Mouse (Mus musculus) limb, embryonic 12.5 days (tissue): Measurements from ENCODE around the gene Runx2. TPM values are rescaled to one million over a fixed set of nuclear protein-coding genes. Genes with fewer than 3 reads are reported as not detected.

Source experiments
- ATAC-seq: fragments of 200-750 bp; cut with Nextera tagmentation; 2 replicates; pipeline ENCODE4 v1.8.0; 2017; ENCODE audit warnings: low read depth, moderate TSS enrichment; ENCODE audit not compliant: insufficient number of reproducible peaks, insufficient read depth, low FRiP score, low TSS enrichment
- H3K27ac ChIP-seq: fragments of 300-500 bp; sonication (generic); 2 replicates; pipeline ENCODE4 v1.5.1; 2016; ENCODE audit warnings: mild to moderate bottlenecking, moderate library complexity
- H3K27me3 ChIP-seq: fragments of 300-500 bp; sonication (generic); 2 replicates; pipeline ENCODE4 v1.6.1; 2016; ENCODE audit warnings: mild to moderate bottlenecking, moderate library complexity
- H3K36me3 ChIP-seq: fragments of 300-500 bp; sonication (generic); 2 replicates; pipeline ENCODE4 v1.6.1; 2016; ENCODE audit warnings: mild to moderate bottlenecking, moderate library complexity
- H3K4me1 ChIP-seq: fragments of 300-500 bp; sonication (generic); replicated peaks from 2 replicates; pipeline ENCODE4 v1.6.1; 2016
- H3K4me2 ChIP-seq: fragments of 300-500 bp; sonication (generic); 2 replicates; pipeline ENCODE4 v1.6.1; 2016; ENCODE audit warnings: mild to moderate bottlenecking, moderate library complexity
- H3K4me3 ChIP-seq: fragments of 300-500 bp; sonication (generic); replicated peaks from 2 replicates; pipeline ENCODE4 v1.5.1; 2016; ENCODE audit warnings: mild to moderate bottlenecking
- H3K9ac ChIP-seq: fragments of 300-500 bp; sonication (generic); replicated peaks from 2 replicates; pipeline ENCODE4 v1.6.1; 2016; ENCODE audit warnings: mild to moderate bottlenecking, moderate library complexity
- H3K9me3 ChIP-seq: fragments of 300-500 bp; sonication (generic); 2 replicates; pipeline ENCODE4 v1.6.1; 2016; ENCODE audit warnings: mild to moderate bottlenecking, moderate library complexity
- WGBS: fragments of 180-500 bp; shearing (Covaris S2); methylation state at CpG from one replicate; pipeline ENCODE4 v1.1.7; 2016; 5-methylcytosine and 5-hydroxymethylcytosine counted together
- polyA plus RNA-seq: library from polyadenylated mRNA; unstranded; fragments of >200 nt; fragmentation: Nextera tagmentation; extraction: Ambion mirVana; gene quantifications from 2 replicates; pipeline ENCODE4 v1.2.1, GENCODE M21; 2016

The Runx2 gene
- polyA plus RNA-seq, 1 experiment from 2014 or later, result 8.3 TPM

GRCm38 (mm10) chr17:44688306-44688705 lies 126.3 kb downstream of the Runx2 start:
- H3K27ac ChIP-seq, result no peak overlapping the region
- no peak overlapping the region for H3K4me2 ChIP-seq
- WGBS, result 87% methylated on average over 2 of the region's 2 CpGs
- no peaks in the 10 kb centered on the region for H3K9me3 ChIP-seq
- ATAC-seq, result no peak
- peaks cover 3% of the 10 kb centered on the region; the same call in 1 of the 2 replicates for H3K27me3 ChIP-seq
- H3K9ac ChIP-seq, result no peak overlapping the region
- peaks cover 8% of the 10 kb centered on the region for H3K4me1 ChIP-seq
- no peak overlapping the region for H3K4me3 ChIP-seq
- H3K36me3 ChIP-seq, result no peaks in the 10 kb centered on the region

GRCm38 (mm10) chr17:44685514-44685913 lies 129.1 kb downstream of the Runx2 start:
- Histone ChIP-seq H3K4me1 (peaks cover 8% of the 10 kb centered on the region), H3K9ac (no peak overlapping the region), H3K27me3 (0 out of 2 replicates have a peak, but pooled peaks cover 3% of the 10 kb centered on the region), H3K4me2 (no peak overlapping the region), H3K4me3 (no peak overlapping the region), H3K27ac (no peak overlapping the region), H3K9me3 (no peaks in the 10 kb centered on the region), H3K36me3 (no peaks in the 10 kb centered on the region)
- no peak for ATAC-seq
- WGBS, result 29% methylated on average over 7 of the region's 7 CpGs

GRCm38 (mm10) chr17:44683026-44683425 lies 131.6 kb downstream of the Runx2 start:
- 62% methylated on average over 9 of the region's 9 CpGs for WGBS

GRCm38 (mm10) chr17:44677782-44678181 lies 136.8 kb downstream of the Runx2 start:
- H3K27ac ChIP-seq, result no peak overlapping the region

More at GRCm38 (mm10) chr17:44683026-44683425, 131.6 kb downstream of the Runx2 start:
- 0 out of 2 replicates have a peak, but pooled peaks cover 7% of the 10 kb centered on the region for H3K36me3 ChIP-seq
- no peak overlapping the region for H3K4me2 ChIP-seq
- H3K27me3 ChIP-seq, result peaks cover 3% of the 10 kb centered on the region; the same call in 1 of the 2 replicates
- peaks cover 8% of the 10 kb centered on the region for H3K4me1 ChIP-seq
- H3K9ac ChIP-seq, result no peak overlapping the region
- no peak overlapping the region for H3K4me3 ChIP-seq
- H3K27ac ChIP-seq, result no peak overlapping the region
- no peak for ATAC-seq
- peaks cover 9% of the 10 kb centered on the region; the same call in 1 of the 2 replicates for H3K9me3 ChIP-seq

GRCm38 (mm10) chr17:44672806-44673205 lies 141.8 kb downstream of the Runx2 start:
- H3K4me3 ChIP-seq, result no peak overlapping the region
- 66% methylated on average over 7 of the region's 7 CpGs for WGBS
- H3K9ac ChIP-seq, result no peak overlapping the region
- peaks cover 9% of the 10 kb centered on the region for H3K4me1 ChIP-seq
- no peak for ATAC-seq
- no peaks in the 10 kb centered on the region for H3K9me3 ChIP-seq
- peaks cover 25% of the 10 kb centered on the region; the same call in 1 of the 2 replicates for H3K27me3 ChIP-seq
- no peak overlapping the region for H3K4me2 ChIP-seq
- H3K27ac ChIP-seq, result no peak overlapping the region
- H3K36me3 ChIP-seq, result no peaks in the 10 kb centered on the region

More at GRCm38 (mm10) chr17:44677782-44678181, 136.8 kb downstream of the Runx2 start:
- no peak overlapping the region for H3K4me3 ChIP-seq
- H3K27me3 ChIP-seq, result peaks cover 4% of the 10 kb centered on the region; the same call in 1 of the 2 replicates
- H3K9me3 ChIP-seq, result peaks cover 9% of the 10 kb centered on the region; the same call in 1 of the 2 replicates
- no peaks in the 10 kb centered on the region for H3K4me1 ChIP-seq
- WGBS, result 84% methylated on average over 7 of the region's 7 CpGs
- ATAC-seq, result no peak
- 0 out of 2 replicates have a peak, but pooled peaks cover 7% of the 10 kb centered on the region for H3K36me3 ChIP-seq
- no peak overlapping the region for H3K4me2 ChIP-seq
- no peak overlapping the region for H3K9ac ChIP-seq

- 90% methylated on average over 16 of the region's 16 CpGs for WGBS
- Histone ChIP-seq H3K4me1 (peaks cover 9% of the 10 kb centered on the region), H3K36me3 (no peaks in the 10 kb centered on the region), H3K4me2 (no peak overlapping the region), H3K9me3 (no peaks in the 10 kb centered on the region), H3K27me3 (peaks cover 25% of the 10 kb centered on the region; the same call in 1 of the 2 replicates), H3K4me3 (no peak overlapping the region), H3K27ac (no peak overlapping the region), H3K9ac (no peak overlapping the region)
- ATAC-seq, result no peak
Observed at GRCm38 (mm10) chr17:44671946-44672692, 142.5 kb downstream of the Runx2 start.

GRCm38 (mm10) chr17:44669985-44670384 lies 144.6 kb downstream of the Runx2 start:
- H3K4me1 ChIP-seq, result peaks cover 9% of the 10 kb centered on the region
- ATAC-seq, result no peak

GRCm38 (mm10) chr17:44667346-44667745 lies 147.3 kb downstream of the Runx2 start:
- no peak for ATAC-seq
- no peak overlapping the region for H3K9ac ChIP-seq
- H3K4me2 ChIP-seq, result no peak overlapping the region
- 88% methylated on average over 5 of the region's 5 CpGs for WGBS
- H3K36me3 ChIP-seq, result no peaks in the 10 kb centered on the region
- no peaks in the 10 kb centered on the region for H3K9me3 ChIP-seq
- peaks cover 19% of the 10 kb centered on the region; the same call in 1 of the 2 replicates for H3K27me3 ChIP-seq
- no peak overlapping the region for H3K27ac ChIP-seq
- no peak overlapping the region for H3K4me3 ChIP-seq
- peaks cover 9% of the 10 kb centered on the region for H3K4me1 ChIP-seq

More at GRCm38 (mm10) chr17:44669985-44670384, 144.6 kb downstream of the Runx2 start:
- Histone ChIP-seq H3K9me3 (no peaks in the 10 kb centered on the region), H3K36me3 (no peaks in the 10 kb centered on the region), H3K27me3 (peaks cover 21% of the 10 kb centered on the region; the same call in 1 of the 2 replicates), H3K4me3 (no peak overlapping the region), H3K4me2 (no peak overlapping the region), H3K27ac (no peak overlapping the region), H3K9ac (no peak overlapping the region)
- 46% methylated on average over 11 of the region's 11 CpGs for WGBS

GRCm38 (mm10) chr17:44663872-44664271 lies 150.7 kb downstream of the Runx2 start:
- ATAC-seq, result no peak
- H3K4me3 ChIP-seq, result no peak overlapping the region
- no peaks in the 10 kb centered on the region for H3K9me3 ChIP-seq
- 89% methylated on average over 7 of the region's 7 CpGs for WGBS
- H3K4me2 ChIP-seq, result no peak overlapping the region
- H3K4me1 ChIP-seq, result 0 out of 2 replicates have a peak, but pooled peaks cover 5% of the 10 kb centered on the region
- H3K27ac ChIP-seq, result no peak overlapping the region
- H3K36me3 ChIP-seq, result no peaks in the 10 kb centered on the region
- H3K27me3 ChIP-seq, result peaks cover 1% of the 10 kb centered on the region; the same call in 1 of the 2 replicates
- H3K9ac ChIP-seq, result no peak overlapping the region

- 78% methylated on average over 1 of the region's 1 CpGs for WGBS
- ATAC-seq, result no peak
- Histone ChIP-seq H3K9ac (no peak overlapping the region), H3K9me3 (no peaks in the 10 kb centered on the region), H3K4me3 (no peak overlapping the region), H3K27ac (no peak overlapping the region), H3K4me1 (0 out of 2 replicates have a peak, but pooled peaks cover 5% of the 10 kb centered on the region), H3K4me2 (no peak overlapping the region), H3K27me3 (no peaks in the 10 kb centered on the region), H3K36me3 (no peaks in the 10 kb centered on the region)
Observed at GRCm38 (mm10) chr17:44663208-44663607, 151.4 kb downstream of the Runx2 start.

GRCm38 (mm10) chr17:44662080-44662706 lies 152.4 kb downstream of the Runx2 start:
- no peak overlapping the region for H3K9ac ChIP-seq

More at GRCm38 (mm10) chr17:44662080-44662706, 152.4 kb downstream of the Runx2 start:
- WGBS, result 86% methylated on average over 6 of the region's 6 CpGs
- Histone ChIP-seq H3K4me2 (no peak overlapping the region), H3K27me3 (no peaks in the 10 kb centered on the region), H3K27ac (no peak overlapping the region), H3K9me3 (no peaks in the 10 kb centered on the region), H3K4me3 (no peak overlapping the region), H3K36me3 (no peaks in the 10 kb centered on the region), H3K4me1 (0 out of 2 replicates have a peak, but pooled peaks cover 5% of the 10 kb centered on the region)
- no peak for ATAC-seq
